Mouse (Mus musculus): ENCODE measurements around the gene Stat2. TPM values are rescaled to one million over a fixed set of nuclear protein-coding genes. Genes with fewer than 3 reads are reported as not detected.

Gene Stat2
- polyA plus RNA-seq, 1 experiment from 2014 or later: 29.5 TPM

- peak; percentile 83 for TF ChIP-seq CTCF (IDR thresholded peaks at IDR 0.05)
- peak; percentile 14 for ATAC-seq
- peak; percentile 50 for DNase-seq (ENCODE audit: low read depth, low spot score)
- ChIA-PET CTCF (interaction anchor here (0.9 to 2.0 kb wide), 10 partner anchors 10 to 68 kb away, joined by 3 to 8 read pairs (median 4); partner anchors contain the start of gene Apof), POLR2A (interaction anchor here (0.8 to 1.8 kb wide), 3 partner anchors 15 to 146 kb away, joined by 3 to 6 read pairs (median 4); no protein-coding TSS in a partner anchor)
- no peaks in the 10 kb centered on the region for H3K27me3 ChIP-seq
- in situ Hi-C loops (cut with MboI; ENCODE audit: low pct_unique_long_range_greater_than_20kb): no loop called here
Measured at GRCm38 (mm10) chr10:128232420-128232985, 37.9 kb upstream of the Stat2 start.

- ATAC-seq (no peak), DNase-seq (ENCODE audit: low read depth, low spot score) (no peak)
- TF ChIP-seq CTCF (IDR thresholded peaks at IDR 0.05): no peak
- in situ Hi-C loops (cut with MboI; ENCODE audit: low pct_unique_long_range_greater_than_20kb): no loop called here
- H3K27me3 ChIP-seq: no peaks in the 10 kb centered on the region
- CTCF ChIA-PET: no interaction called here
- POLR2A ChIA-PET: no interaction called here
Measured at GRCm38 (mm10) chr10:128236321-128236720, 34.0 kb upstream of the Stat2 start.

- DNase-seq (ENCODE audit: low read depth, low spot score): no peak
Measured at GRCm38 (mm10) chr10:128237807-128238480, 32.4 kb upstream of the Stat2 start.

DNA sequence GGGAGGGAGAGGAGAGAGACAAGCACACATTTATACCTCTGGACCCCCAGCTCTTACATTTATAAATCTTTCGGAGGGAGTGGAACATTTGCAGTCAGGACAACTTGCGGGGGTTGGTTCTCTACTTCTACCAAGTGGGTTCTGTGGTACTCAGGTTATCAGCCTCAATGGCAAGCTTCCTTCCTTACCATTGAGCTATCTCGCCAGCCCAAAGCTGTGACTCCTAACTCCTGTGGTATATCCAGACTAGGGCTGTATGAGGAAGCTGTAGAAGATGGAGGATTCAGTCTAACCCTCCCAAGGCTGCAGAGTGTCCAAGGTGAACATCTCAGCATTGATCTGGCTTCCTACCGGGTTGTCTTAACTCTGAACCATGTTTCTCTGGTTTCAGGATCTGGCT lies 31.2 kb upstream of the Stat2 start:
- no peaks in the 10 kb centered on the region for H3K27me3 ChIP-seq
- CTCF ChIA-PET: interaction anchor here (0.9 kb wide), 1 partner anchor 96 kb away, joined by 3 read pairs; no protein-coding TSS in a partner anchor
- in situ Hi-C loops (cut with MboI; ENCODE audit: low pct_unique_long_range_greater_than_20kb): no loop called here
- no peak for TF ChIP-seq CTCF (IDR thresholded peaks at IDR 0.05)
- POLR2A ChIA-PET: no interaction called here
- no peak for ATAC-seq
- DNase-seq (ENCODE audit: low read depth, low spot score): no peak

More at GRCm38 (mm10) chr10:128237807-128238480, 32.4 kb upstream of the Stat2 start:
- no peak for ATAC-seq
- no peaks in the 10 kb centered on the region for H3K27me3 ChIP-seq
- TF ChIP-seq CTCF (IDR thresholded peaks at IDR 0.05): no peak
- in situ Hi-C loops (cut with MboI; ENCODE audit: low pct_unique_long_range_greater_than_20kb): no loop called here
- CTCF ChIA-PET: no interaction called here
- POLR2A ChIA-PET: no interaction called here

GRCm38 (mm10) chr10:128240131-128240530 lies 30.2 kb upstream of the Stat2 start:
- ATAC-seq (no peak), DNase-seq (ENCODE audit: low read depth, low spot score) (no peak)
- CTCF ChIA-PET: no interaction called here
- in situ Hi-C loops (cut with MboI; ENCODE audit: low pct_unique_long_range_greater_than_20kb): no loop called here
- POLR2A ChIA-PET: no interaction called here
- no peak for TF ChIP-seq CTCF (IDR thresholded peaks at IDR 0.05)
- H3K27me3 ChIP-seq: no peaks in the 10 kb centered on the region

DNA sequence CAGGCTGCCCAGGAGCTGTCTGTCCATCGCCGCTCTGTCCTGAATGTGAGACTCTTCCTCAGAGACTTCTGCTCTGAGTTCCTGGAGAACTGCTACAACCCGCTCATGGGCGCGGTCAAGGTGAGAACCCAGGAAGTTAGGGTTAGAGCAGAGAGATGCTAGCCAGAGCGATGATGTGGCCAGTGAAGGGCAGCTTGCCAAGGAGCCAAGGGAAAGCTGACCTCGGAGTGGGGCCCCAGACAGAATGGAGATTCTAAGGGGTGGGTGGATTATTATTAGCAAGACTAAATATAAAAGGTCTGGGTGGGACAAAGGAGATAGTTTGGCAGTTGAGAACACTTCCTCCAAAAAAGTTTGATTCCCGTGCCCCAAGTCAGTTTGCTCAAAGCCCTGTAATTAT lies 27.1 kb upstream of the Stat2 start:
- DNase-seq (ENCODE audit: low read depth, low spot score) (no peak), ATAC-seq (no peak)
- in situ Hi-C loops (cut with MboI; ENCODE audit: low pct_unique_long_range_greater_than_20kb): no loop called here
- CTCF ChIA-PET: interaction anchor here (1.6 to 3.1 kb wide), 2 partner anchors 10 to 40 kb away, joined by 3 to 8 read pairs; no protein-coding TSS in a partner anchor
- POLR2A ChIA-PET: no interaction called here
- no peak for TF ChIP-seq CTCF (IDR thresholded peaks at IDR 0.05)
- H3K27me3 ChIP-seq: no peaks in the 10 kb centered on the region

DNA sequence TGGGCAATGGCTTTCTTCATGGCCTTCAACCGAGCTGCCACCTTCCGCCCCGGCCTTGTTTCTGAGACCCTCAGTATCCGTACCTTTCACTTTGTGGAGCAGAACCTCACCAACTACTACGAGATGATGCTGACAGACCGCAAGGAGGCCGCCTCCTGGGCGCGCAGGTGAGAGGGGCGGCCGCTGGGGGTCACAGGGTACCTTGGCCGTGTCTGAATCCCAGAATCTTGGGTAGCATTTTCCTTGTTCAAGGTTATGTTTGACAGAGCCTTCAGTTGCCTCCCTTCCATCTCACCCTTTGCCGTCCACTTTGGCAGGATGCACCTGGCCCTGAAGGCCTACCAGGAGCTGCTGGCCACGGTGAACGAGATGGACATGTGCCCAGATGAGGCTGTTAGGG lies 26.2 kb upstream of the Stat2 start:
- TF ChIP-seq CTCF (IDR thresholded peaks at IDR 0.05): no peak
- no peaks in the 10 kb centered on the region for H3K27me3 ChIP-seq
- DNase-seq (ENCODE audit: low read depth, low spot score) (no peak), ATAC-seq (no peak)
- ChIA-PET CTCF (interaction anchor here (3.1 kb wide), 1 partner anchor 11 kb away, joined by 8 read pairs; no protein-coding TSS in a partner anchor), POLR2A (no interaction called here)
- in situ Hi-C loops (cut with MboI; ENCODE audit: low pct_unique_long_range_greater_than_20kb): no loop called here

DNA sequence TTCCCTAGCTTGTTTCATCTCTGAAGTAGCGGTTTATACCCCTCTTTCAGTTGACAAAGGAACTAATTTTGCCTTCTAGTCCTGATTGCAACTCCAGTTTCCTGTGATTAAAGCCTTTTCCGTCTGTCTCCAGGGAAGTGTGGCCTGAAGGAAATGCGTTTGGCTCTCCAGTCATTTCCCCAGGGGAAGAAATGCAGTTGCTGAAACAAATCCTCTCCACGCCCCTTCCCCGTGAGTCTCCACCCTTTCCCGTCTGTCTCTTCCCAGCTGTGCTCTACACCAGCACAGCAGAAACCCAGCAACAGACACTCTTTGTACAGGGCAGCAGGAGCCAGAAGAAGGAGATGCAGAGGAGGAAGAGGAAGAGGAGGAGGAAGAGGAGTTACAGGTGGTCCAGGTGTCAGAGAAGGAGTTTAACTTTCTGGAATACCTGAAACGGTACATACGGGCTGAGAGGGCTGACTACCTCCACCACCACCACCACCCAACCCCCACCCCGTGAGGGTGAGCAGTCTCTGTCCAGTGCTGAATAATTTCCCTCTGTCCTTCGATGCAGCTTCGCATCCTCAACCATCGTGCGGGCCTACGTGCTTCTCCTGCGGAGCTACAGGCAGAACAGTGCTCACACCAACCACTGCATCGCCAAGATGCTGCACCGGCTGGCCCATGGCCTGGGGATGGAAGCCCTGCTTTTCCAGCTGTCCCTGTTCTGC lies 23.2 kb upstream of the Stat2 start:
- ChIA-PET POLR2A (no interaction called here), CTCF (interaction anchor here (1.0 to 1.7 kb wide), 2 partner anchors 12 to 13 kb away, joined by 3 read pairs; no protein-coding TSS in a partner anchor)
- in situ Hi-C loops (cut with MboI; ENCODE audit: low pct_unique_long_range_greater_than_20kb): no loop called here
- TF ChIP-seq CTCF (IDR thresholded peaks at IDR 0.05): no peak
- ATAC-seq (no peak), DNase-seq (ENCODE audit: low read depth, low spot score) (no peak)
- no peaks in the 10 kb centered on the region for H3K27me3 ChIP-seq

DNA sequence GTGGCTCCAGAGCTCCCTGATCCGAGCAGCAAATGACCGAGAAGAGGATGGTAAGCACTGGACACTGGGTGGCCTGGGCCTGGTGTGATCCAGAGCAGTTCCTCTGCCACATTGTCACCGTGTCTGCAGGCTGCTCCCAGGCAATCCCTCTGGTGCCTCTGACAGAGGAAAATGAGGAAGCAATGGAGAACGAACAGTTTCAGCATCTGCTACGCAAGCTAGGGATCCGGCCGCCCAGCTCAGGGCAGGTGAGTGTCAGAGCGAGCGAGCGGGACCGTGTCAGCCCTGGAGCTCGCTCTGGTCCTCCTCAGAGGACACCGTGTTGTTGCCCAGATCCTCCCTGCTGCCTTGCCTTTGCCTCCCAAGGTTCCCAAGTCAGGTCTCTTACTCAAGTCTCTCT lies 19.8 kb upstream of the Stat2 start:
- no peaks in the 10 kb centered on the region for H3K27me3 ChIP-seq
- in situ Hi-C loops (cut with MboI; ENCODE audit: low pct_unique_long_range_greater_than_20kb): no loop called here
- ChIA-PET POLR2A (no interaction called here), CTCF (no interaction called here)
- ATAC-seq: no peak
- DNase-seq (ENCODE audit: low read depth, low spot score): no peak
- no peak for TF ChIP-seq CTCF (IDR thresholded peaks at IDR 0.05)

DNA sequence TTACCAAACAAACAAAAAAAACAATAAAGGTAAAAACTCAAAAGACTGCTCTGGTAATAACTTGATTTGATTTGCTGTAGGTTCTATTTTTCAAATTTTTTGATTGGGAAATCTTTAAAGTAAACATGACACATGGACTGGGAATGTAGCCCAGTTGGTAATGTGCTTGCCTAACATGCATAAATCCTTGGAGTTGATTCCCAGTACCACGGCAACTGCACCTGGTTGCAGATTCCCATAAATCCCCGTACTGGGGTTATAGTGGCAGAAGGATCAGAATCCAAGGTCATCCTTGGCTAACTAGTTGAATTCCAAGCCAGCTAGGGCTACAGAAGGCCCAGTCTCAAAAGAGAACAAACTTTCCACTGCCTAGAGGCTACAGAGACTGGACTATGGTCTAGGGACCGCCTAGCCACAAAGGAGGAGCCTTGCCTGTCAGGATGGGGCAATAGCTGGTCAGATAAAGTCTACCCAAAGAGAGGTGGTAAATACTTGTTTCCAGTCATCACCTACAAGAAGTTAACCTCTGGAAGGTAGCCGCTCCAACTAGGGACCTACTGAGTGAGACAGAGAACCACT lies 16.6 kb upstream of the Stat2 start, which contains the start of gene Apon:
Apon (plus strand) TSS at position 420 of the 579 bp plus-strand sequence.
- ChIA-PET CTCF (interaction anchor here (1.5 to 1.6 kb wide), 2 partner anchors 11 to 16 kb away, joined by 4 to 7 read pairs; partner anchors contain the start of gene Stat2), POLR2A (no interaction called here)
- in situ Hi-C loops (cut with MboI; ENCODE audit: low pct_unique_long_range_greater_than_20kb): no loop called here
- DNase-seq (ENCODE audit: low read depth, low spot score) (peak; percentile 69), ATAC-seq (no peak)
- TF ChIP-seq CTCF (IDR thresholded peaks at IDR 0.05): no peak
- no peaks in the 10 kb centered on the region for H3K27me3 ChIP-seq
